Mouse (Mus musculus): ENCODE data around the gene Haghl.

DNA sequence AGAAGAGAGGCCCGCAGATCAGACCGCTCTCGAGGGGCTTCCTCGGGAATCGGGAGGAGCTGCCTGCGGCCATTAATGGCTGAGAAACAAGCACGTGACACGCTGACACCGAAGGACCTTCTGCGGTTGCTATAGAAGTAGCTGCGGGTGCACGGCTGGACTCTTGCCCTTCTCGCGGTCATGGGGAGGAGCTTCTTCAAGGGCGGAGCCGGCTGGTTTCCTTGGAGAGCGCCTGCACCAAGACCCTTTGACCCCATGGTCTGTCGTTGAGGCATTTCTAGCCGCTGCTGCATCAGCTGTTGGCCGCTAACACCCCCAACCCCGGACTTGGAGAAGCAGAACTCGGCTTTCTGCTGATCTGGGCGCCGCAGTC lies 47.8 kb upstream of the Haghl start, which contains the start of gene Stub1:
- TF ChIP-seq GATA1 (IDR thresholded peaks at IDR 0.05; ENCODE audit: low read length): no peak
- TF ChIP-seq TAL1 (IDR thresholded peaks at IDR 0.05; ENCODE audit: low read length): no peak

Data from erythroblast, embryonic 14.5 days (primary cell).